Mouse (Mus musculus): ENCODE measurements at regions not wholly inside any gene's neighbourhood (a gene's known extent, or its start where the extent isn't known, plus 50 kb on each side); places are given as distances from the start of the nearest gene placed in this dataset.
A peak's percentile ranks its signal among the peaks of the same experiment; 100 is the strongest.

DNA sequence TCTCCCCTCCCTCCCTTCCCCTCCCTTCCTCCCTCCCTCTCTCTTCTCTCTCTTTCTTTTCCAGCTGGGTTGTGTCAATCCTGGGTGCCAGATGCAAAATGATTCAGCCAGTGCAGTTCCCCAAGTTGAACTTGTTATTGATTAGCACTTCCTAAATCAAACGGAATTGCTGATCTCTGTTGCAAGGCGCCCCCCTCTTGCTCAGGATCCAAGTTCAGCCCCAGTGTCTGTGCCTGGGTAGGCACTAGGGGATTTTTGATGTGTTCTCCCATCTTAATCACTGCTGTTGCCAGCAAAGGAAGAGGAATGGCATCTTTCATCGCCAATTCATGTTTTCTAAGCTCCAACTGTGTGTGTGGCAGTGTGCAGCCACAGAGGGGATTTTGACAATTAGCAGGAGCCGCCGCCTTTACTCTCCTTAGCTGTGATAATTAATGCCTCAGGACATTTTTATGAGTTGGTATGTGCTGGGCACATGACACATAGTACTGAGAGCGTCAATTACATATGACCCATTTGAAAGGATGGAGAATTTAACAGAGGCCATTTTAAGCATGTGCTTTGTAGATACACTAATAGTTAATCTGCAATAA lies 125.9 kb upstream of the Veph1 start:
- no peak for DNase-seq

DNA sequence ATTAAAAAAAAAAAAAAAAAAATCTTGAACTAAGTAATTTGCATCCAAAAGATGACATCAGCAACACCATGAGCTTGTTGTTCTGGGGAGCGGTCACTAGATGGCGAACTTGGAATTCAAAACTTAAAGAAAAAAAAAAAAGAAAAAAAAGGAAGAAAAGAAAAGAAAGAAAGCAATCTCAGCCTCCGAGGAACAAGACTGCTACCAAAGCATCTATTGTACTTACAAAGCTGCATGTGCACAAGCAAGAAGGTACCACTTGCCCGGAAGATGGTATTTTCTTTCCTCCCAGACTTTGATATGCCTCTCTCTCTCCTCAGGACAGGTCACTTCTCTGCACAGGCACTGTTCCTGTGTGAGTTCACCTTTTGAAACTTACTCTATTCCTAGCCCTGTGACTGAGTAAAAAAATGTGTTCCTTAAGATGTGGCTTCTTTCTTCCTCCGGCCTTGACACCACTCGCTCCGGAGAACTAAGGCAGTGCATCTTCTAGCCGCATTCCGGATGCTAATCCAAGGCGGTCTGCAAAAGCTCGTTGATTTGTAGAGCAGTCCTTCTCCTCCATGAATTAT lies 114.2 kb upstream of the Veph1 start:
- peak; percentile 47 to 66 for DNase-seq

DNA sequence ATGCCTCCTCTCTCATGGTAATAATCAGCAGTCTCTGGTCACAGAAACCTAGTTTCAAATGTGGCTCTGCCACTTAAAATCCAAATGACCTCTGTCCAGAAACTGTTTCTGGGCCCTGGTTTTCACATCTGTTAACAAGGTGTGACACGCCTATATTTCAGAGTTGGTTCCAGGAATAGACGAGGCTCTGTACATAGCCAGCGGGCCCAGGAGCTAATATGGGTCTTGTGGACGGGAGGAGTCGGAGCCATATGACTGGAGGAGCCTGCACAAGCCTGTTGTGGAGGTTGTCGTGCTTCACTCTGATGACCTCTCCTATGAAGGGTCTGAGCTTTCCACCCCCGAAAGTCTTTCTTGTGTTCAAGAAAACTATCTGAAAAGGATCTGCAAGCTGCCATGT lies 112.2 kb upstream of the Veph1 start:
- DNase-seq, result no peak

DNA sequence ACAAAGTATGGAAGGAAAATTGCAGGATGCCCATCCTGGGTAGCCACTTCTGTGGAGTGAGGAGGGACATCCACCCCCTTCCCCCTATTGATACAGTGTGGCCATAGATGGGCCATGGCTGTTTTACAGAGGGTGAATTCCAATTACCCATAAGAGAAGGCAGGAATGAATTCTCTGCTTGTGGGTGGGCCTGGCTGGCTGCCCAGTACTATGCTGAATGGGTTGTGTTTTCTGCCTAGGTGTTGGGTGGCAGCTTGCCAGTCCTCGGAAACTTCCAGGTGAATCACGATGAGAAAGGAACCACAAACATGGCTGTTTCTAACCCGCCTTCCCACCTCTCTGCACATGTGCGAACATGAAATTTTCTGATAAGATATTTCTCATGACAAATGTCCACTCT lies 109.0 kb upstream of the Veph1 start:
- DNase-seq, result peak; percentile 15 to 36

DNA sequence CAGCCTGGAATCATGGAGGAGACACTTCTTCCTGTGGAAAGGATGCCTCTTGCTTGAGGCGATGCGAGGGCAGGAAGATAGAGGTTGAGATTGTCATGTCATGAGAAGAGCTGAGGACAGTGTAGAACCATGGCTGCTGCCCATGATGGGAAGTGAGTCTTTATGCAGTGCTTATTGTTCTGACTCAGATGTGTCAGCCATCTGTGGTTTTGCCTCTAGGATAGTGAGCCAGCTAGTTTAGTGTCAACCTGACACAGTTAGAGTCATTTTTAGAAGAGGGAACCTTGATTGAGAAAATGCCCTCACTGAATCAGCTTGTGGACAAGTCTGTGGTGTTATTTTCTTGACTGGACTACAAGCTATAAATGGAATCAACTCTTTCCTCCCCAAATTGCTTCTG lies 107.1 kb upstream of the Veph1 start:
- DNase-seq, result no peak

DNA sequence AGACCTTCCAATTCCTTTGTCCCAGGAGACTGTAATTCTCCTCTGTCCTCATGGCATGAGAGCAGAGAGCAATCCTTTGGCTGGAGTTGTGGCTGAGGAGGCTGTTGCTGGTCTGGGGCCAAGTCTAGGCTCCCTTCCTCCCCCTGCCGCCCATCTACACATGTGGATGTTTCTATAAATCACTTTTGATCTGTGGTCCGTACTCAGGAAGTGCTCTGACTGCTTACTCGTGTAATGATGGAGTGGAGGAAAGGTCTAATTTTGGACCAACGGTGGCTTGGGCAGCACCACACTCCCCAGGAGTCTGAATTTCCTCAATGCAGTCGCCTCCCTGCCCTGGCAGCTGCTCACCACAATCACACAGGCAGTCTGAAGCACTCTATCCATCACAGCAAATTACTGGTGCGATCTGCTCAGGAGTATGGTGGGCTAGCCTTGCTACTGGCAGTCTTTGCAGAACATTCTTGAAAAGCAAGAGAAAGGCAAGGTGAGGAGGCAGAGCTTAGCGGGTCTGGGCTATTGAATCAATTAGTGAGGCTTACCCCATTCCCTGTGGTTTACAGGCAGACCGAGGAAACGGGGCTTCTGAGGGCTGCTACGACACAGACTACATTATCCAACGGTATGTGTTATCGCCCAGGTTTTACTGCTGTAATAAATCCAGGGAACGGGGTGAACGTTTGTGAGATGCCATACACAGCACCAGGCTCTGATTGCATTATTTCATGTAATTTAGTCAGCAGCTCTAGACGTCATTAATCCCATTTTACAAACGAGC lies 104.3 kb upstream of the Veph1 start:
- peak; percentile 12 to 26 for DNase-seq

DNA sequence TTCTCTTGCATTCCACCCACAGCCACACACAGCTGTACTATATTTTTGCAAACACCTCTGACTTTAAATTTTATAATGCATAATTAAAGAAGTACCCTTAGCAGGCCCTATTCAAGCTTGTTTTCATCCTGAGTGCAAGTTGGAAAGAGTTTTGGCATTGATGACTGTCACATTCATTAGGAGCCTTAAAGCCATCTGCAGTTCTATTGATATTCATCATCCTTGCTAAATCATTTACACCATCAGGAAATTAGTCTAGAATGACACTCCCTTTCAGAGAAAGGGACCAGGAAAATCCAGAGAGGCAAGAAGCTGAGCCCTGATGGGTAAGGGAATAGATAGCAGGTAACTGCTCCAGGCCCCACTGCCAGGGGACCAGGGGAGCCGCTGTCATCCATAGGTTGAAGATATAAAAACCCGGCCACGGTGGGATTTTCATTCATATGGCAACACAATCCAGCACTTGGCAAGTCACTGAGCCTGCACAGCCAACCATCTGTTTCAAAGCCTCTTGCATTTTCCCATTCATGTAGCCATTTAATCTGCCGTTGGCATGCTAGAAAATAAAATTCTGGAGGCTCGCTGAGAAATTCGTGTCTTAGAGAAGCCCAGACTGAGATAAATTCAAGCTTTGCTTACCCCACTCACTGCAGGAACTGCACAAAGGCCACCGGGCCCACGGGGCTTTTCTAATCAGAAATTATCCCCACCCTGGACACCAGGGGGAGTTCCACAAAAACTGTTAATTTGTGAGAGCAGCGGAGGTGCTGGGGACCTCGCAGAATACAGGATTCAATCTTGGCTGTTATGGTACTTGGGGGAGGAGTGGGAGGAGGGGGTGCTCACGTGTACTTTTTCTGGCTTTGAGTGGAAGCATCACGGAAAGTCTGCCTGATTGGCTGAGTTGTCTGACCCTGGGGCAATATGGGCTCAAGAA lies 101.8 kb upstream of the Veph1 start:
- DNase-seq, result peak; percentile 69 to 82

DNA sequence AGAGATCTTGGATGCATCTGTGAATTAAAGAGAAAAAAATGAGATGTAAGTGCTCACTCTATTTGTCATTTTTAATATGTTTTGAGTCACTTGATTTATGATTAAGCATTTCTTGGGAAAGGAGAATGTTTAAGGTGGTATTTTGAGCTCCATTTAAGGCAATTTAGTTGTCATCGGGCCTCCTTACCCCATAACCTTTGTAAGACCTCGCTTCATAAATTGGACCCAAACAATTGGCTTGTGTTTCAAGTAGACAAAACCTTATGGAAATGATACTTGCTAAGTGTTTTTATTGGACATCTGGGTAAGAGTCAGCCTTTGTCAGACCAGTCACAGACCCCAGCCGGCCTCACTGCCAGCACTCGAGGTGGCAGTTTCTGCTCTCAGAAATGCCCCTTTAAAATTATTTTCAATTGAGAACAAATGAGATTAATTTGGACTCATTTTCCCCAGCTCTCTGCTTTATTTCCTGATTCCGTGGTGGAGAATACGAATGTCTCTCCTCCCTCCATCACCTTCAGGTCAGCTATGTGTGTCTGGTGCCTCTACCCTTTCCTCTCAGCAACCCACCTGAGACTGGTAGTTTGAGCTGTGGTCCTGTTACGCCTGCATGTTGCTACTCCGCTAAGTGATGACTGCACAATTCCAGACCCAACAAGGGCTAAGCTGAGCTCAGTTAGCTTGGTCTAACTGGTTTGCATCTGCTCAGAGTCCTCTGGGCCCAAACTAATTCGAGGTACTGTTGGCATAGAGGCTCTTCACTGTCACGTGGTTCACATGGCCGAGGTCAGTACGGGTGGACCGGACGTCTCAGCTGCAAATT lies 78.7 kb upstream of the Veph1 start:
- no peak for DNase-seq

DNA sequence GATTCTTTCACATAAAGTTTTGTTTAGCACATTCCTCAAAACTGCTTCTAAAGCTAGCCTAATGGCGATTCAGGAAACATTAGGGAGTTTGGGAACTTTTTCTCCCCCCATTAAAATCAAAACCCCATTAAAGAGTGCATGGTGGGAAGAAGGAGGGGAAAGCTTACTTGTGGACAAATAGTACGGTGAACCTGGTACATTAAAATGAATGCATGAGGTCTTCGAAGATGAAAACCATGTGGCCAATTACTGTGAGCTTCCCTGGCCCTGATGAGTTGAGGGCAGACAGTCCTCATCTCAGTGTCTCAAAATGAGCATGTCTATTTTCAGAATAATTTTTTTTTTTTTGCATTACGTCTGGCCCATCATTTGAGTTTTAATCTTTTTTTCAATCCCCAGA lies 78.0 kb upstream of the Veph1 start:
- no peak for DNase-seq

DNA sequence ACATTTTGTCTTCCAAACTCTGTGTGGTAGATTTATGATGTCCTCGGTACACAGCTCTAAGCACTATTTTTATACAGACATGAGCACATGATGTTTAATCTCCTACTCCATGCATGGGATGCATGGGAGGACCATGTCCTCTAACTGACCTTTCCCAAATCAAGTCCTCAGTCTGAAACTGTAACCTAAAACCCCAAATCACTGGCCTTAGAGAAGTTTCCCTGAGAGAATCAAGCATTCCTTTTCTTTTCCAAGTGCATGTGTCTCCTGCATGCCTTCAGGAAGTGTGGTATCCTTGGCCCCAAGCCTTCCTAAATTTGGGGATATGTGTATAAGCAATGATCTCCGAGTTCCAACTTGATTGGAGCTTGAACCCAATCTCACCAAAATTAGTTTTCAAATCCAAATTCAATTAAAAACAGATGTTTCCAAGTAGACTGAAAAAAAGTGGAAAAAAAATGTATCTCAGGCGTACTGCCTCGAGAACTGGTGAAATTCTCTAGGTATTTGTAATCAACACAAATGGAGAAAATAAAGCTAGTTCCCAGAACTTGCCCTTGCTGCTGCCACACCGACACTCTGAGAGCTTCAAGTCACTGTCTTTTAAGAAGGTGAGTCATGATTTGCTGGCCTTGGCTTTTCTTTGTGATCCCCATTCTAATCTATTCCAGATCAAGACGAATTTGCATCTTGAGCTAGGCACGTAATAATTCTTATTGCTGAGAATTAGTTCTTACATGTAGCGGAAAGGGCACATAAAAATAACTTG lies 77.4 kb upstream of the Veph1 start:
- DNase-seq, result no peak

Measured in cerebellum, postnatal 14 days (tissue).